Mouse (Mus musculus) hindbrain, postnatal 0 days (tissue): ENCODE measurements at regions not wholly inside any gene's neighbourhood (a gene's known extent, or its start where the extent isn't known, plus 50 kb on each side); places are given as distances from the start of the nearest gene placed in this dataset.

ENCODE experiments used
- ATAC-seq: fragments of 200-750 bp; cut with Nextera tagmentation; 2 replicates; pipeline ENCODE4 v1.8.0; 2017; ENCODE audit warnings: mild to moderate bottlenecking, moderate TSS enrichment, moderate library complexity
- DNase-seq: peaks from one replicate; pipeline ENCODE4 v3.0.0-alpha.2; 2015; ENCODE audit warnings: low spot score
- H3K27ac ChIP-seq: fragments of 300-500 bp; sonication (generic); 2 replicates; pipeline ENCODE4 v1.5.1; 2014; ENCODE audit warnings: mild to moderate bottlenecking
- H3K27me3 ChIP-seq: fragments of 300-500 bp; sonication (generic); 2 replicates; pipeline ENCODE4 v1.6.1; 2014; ENCODE audit warnings: low read length, mixed read lengths; ENCODE audit not compliant: insufficient read depth
- H3K36me3 ChIP-seq: fragments of 300-500 bp; sonication (generic); 2 replicates; pipeline ENCODE4 v1.6.1; 2014; ENCODE audit warnings: low read length, mixed read lengths; ENCODE audit not compliant: insufficient read depth
- H3K4me1 ChIP-seq: fragments of 300-500 bp; sonication (generic); 2 replicates; pipeline ENCODE4 v1.6.1; 2014; ENCODE audit warnings: antibody characterized with exemption, low read length, mixed read lengths; ENCODE audit not compliant: insufficient read depth
- H3K4me2 ChIP-seq: fragments of 300-500 bp; sonication (generic); 2 replicates; pipeline ENCODE4 v1.6.1; 2014; ENCODE audit warnings: low read depth, mild to moderate bottlenecking, low read length, moderate library complexity, mixed read lengths
- H3K4me3 ChIP-seq: fragments of 300-500 bp; sonication (generic); 2 replicates; pipeline ENCODE4 v1.5.1; 2014; ENCODE audit warnings: low read length
- H3K9ac ChIP-seq: fragments of 300-500 bp; sonication (generic); replicated peaks from 2 replicates; pipeline ENCODE4 v1.6.1; 2014; ENCODE audit warnings: mild to moderate bottlenecking, low read length, moderate library complexity, mixed read lengths
- H3K9me3 ChIP-seq: fragments of 300-500 bp; sonication (generic); 2 replicates; pipeline ENCODE4 v1.6.1; 2016; ENCODE audit warnings: low read length, mixed read lengths
- CTCF ChIP-seq: IDR thresholded peaks from 2 replicates; pipeline ENCODE4 v1.5.1; 2016; ENCODE audit warnings: antibody characterized with exemption, control low read depth, low read depth
- WGBS: fragments of 180-500 bp; shearing (Covaris S2); extraction: QIAGEN DNeasy Blood & Tissue Kit; methylation state at CpG from one replicate; pipeline ENCODE4 v1.1.7; 2014; 5-methylcytosine and 5-hydroxymethylcytosine counted together

DNA sequence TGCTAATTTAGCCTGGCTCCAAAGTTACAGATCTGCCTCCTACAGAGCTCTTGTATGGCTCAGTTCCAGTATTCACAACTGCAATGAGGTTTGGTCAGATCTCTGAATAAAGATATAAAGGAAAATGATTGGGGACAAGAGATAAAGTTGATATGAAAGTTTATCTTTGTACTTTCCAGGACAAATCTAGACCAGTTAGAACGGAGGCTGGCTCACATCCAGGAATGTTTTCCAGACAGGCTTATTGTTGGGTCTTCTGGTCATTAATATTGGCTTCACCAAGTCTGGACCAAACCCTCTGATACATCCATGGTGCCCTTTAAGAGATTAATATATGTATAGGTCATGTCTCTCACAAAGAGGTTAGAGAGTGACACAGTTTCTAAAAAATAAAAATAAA lies 97.9 kb downstream of the Trib2 start:
- no peak overlapping the region for H3K4me3 ChIP-seq
- H3K4me1 ChIP-seq = no peaks in the 10 kb centered on the region
- H3K4me2 ChIP-seq = no peak overlapping the region
- no peaks in the 10 kb centered on the region for H3K27me3 ChIP-seq
- WGBS = 68% methylated on average over 1 of the region's 1 CpGs
- no peaks in the 10 kb centered on the region for H3K36me3 ChIP-seq
- TF ChIP-seq CTCF = no peak
- ATAC-seq = no peak
- no peak overlapping the region for H3K9ac ChIP-seq
- no peak overlapping the region for H3K27ac ChIP-seq
- H3K9me3 ChIP-seq = no peaks in the 10 kb centered on the region
- no peak for DNase-seq

GRCm38 (mm10) chr12:15717989-15718388 lies 98.7 kb downstream of the Trib2 start:
- DNase-seq (no peak), ATAC-seq (no peak)
- Histone ChIP-seq H3K9me3 (no peaks in the 10 kb centered on the region), H3K36me3 (no peaks in the 10 kb centered on the region), H3K4me3 (no peak overlapping the region), H3K4me1 (no peaks in the 10 kb centered on the region), H3K4me2 (no peak overlapping the region), H3K27me3 (no peaks in the 10 kb centered on the region), H3K27ac (no peak overlapping the region), H3K9ac (no peak overlapping the region)
- 85% methylated on average over 6 of the region's 6 CpGs for WGBS
- TF ChIP-seq CTCF = no peak

DNA sequence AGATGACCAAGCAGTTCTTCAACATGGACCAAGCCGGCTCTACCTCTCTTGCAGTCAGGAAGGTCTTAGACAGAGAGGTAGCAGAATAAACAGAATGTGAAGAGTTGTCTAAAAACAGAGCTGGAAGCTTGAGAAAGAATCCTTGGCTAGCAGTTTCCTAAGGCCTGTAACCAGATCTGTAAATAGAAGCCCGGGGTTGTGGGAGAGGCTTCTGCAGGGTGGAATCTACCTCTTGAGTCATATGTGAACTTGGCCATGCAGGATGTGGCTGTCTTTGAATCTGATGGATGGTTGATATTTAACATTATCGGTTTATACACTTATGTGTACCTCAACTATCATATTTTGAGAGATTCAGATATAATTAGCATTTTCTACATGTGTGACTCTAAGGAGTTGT lies 99.4 kb downstream of the Trib2 start:
- H3K27me3 ChIP-seq = no peaks in the 10 kb centered on the region
- 85% methylated on average over 3 of the region's 3 CpGs for WGBS
- no peak overlapping the region for H3K4me2 ChIP-seq
- TF ChIP-seq CTCF = no peak
- DNase-seq = no peak
- no peak overlapping the region for H3K27ac ChIP-seq
- no peak overlapping the region for H3K4me3 ChIP-seq
- H3K9me3 ChIP-seq = no peaks in the 10 kb centered on the region
- H3K4me1 ChIP-seq = no peaks in the 10 kb centered on the region
- no peaks in the 10 kb centered on the region for H3K36me3 ChIP-seq
- H3K9ac ChIP-seq = no peak overlapping the region
- ATAC-seq = no peak

DNA sequence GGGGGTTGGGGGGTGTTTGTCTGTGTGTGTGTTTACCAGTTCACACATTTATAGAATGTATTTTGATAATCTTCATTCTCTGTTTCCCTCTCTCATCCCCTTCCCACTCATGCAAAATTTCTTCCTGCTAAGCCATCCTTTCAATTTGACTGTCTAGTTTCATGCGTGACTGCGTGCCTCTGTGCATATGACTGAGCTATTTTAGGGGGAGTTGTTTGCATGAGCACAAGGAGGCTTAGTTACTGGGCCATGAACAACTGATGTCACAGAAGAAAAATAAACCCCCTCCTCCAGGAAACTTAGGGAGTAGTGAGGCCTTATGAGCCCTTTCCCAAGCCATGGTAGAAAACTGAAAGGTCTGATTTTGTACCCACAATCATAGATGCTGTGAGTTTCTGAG lies 103.1 kb downstream of the Trib2 start:
- no peaks in the 10 kb centered on the region for H3K36me3 ChIP-seq
- no peak overlapping the region for H3K4me2 ChIP-seq
- no peaks in the 10 kb centered on the region for H3K27me3 ChIP-seq
- ATAC-seq (no peak), DNase-seq (no peak)
- H3K27ac ChIP-seq = no peak overlapping the region
- H3K9me3 ChIP-seq = no peaks in the 10 kb centered on the region
- no peak overlapping the region for H3K4me3 ChIP-seq
- WGBS = 84% methylated on average over 2 of the region's 2 CpGs
- TF ChIP-seq CTCF = no peak
- H3K4me1 ChIP-seq = no peaks in the 10 kb centered on the region
- H3K9ac ChIP-seq = no peak overlapping the region

GRCm38 (mm10) chr12:15707570-15708095 lies 109.1 kb downstream of the Trib2 start:
- WGBS = 80% methylated on average over 6 of the region's 6 CpGs
- no peak for TF ChIP-seq CTCF
- DNase-seq (no peak), ATAC-seq (no peak)
- H3K4me3 ChIP-seq = no peak overlapping the region
- no peaks in the 10 kb centered on the region for H3K36me3 ChIP-seq
- H3K27me3 ChIP-seq = no peaks in the 10 kb centered on the region
- no peak overlapping the region for H3K27ac ChIP-seq
- no peaks in the 10 kb centered on the region for H3K4me1 ChIP-seq
- no peaks in the 10 kb centered on the region for H3K9me3 ChIP-seq
- no peak overlapping the region for H3K4me2 ChIP-seq
- no peak overlapping the region for H3K9ac ChIP-seq

DNA sequence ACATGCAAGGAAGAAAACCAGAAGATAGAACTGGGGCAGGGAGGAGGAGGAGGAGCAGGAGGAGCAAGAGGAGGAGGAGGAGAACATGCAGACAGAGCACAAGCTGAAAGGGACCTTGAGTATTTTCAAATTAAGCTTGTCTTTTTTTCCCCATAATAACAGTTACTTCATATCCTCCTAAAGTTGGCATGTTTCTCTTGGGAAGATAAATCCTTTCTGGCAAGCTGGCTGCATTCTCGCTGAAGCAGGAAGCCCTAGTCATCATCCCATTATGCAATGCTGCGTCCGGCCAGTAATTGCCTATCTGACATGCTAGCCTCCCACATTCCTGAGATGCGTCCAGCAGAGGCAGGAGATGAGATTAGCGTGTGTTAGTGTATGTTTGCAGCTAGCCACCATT lies 112.3 kb downstream of the Trib2 start:
- no peaks in the 10 kb centered on the region for H3K4me1 ChIP-seq
- ATAC-seq (no peak), DNase-seq (peak; percentile 30)
- 27% methylated on average over 5 of the region's 5 CpGs for WGBS
- no peaks in the 10 kb centered on the region for H3K9me3 ChIP-seq
- H3K4me2 ChIP-seq = no peak overlapping the region
- H3K4me3 ChIP-seq = no peak overlapping the region
- H3K36me3 ChIP-seq = no peaks in the 10 kb centered on the region
- H3K27ac ChIP-seq = no peak overlapping the region
- H3K27me3 ChIP-seq = no peaks in the 10 kb centered on the region
- TF ChIP-seq CTCF = no peak
- no peak overlapping the region for H3K9ac ChIP-seq

GRCm38 (mm10) chr12:15702137-15702536 lies 114.6 kb downstream of the Trib2 start:
- Histone ChIP-seq H3K4me2 (no peak overlapping the region), H3K9ac (no peak overlapping the region), H3K9me3 (no peaks in the 10 kb centered on the region), H3K36me3 (no peaks in the 10 kb centered on the region), H3K27ac (no peak overlapping the region), H3K27me3 (no peaks in the 10 kb centered on the region), H3K4me3 (no peak overlapping the region), H3K4me1 (no peaks in the 10 kb centered on the region)
- DNase-seq = no peak
- TF ChIP-seq CTCF = no peak
- no peak for ATAC-seq
- 93% methylated on average over 1 of the region's 1 CpGs for WGBS
